Mouse (Mus musculus) intestine, postnatal 0 days (tissue): ENCODE measurements around the gene Chst15. TPM values are rescaled to one million over a fixed set of nuclear protein-coding genes. Genes with fewer than 3 reads are reported as not detected.

ENCODE experiments used
- ATAC-seq: fragments of 200-750 bp; cut with Nextera tagmentation; 2 replicates; pipeline ENCODE4 v1.8.0; 2017; ENCODE audit warnings: mild to moderate bottlenecking, moderate TSS enrichment, moderate library complexity
- H3K27ac ChIP-seq: fragments of 300-500 bp; sonication (generic); 2 replicates; pipeline ENCODE4 v1.5.1; 2014; ENCODE audit warnings: mild to moderate bottlenecking, low read depth, low read length, moderate library complexity
- H3K27me3 ChIP-seq: fragments of 300-500 bp; sonication (generic); replicated peaks from 2 replicates; pipeline ENCODE4 v1.6.1; 2014; ENCODE audit warnings: low read length, mixed read lengths; ENCODE audit not compliant: control insufficient read depth, insufficient read depth
- H3K36me3 ChIP-seq: fragments of 300-500 bp; sonication (generic); 2 replicates; pipeline ENCODE4 v1.6.1; 2014; ENCODE audit warnings: mild to moderate bottlenecking, moderate library complexity; ENCODE audit not compliant: control insufficient read depth, insufficient read depth
- H3K4me1 ChIP-seq: fragments of 300-500 bp; sonication (generic); replicated peaks from 2 replicates; pipeline ENCODE4 v1.6.1; 2014; ENCODE audit warnings: antibody characterized with exemption, low read length, mixed read lengths; ENCODE audit not compliant: control insufficient read depth, insufficient read depth
- H3K4me2 ChIP-seq: fragments of 300-500 bp; sonication (generic); replicated peaks from 2 replicates; pipeline ENCODE4 v1.6.1; 2014; ENCODE audit warnings: low read depth, mild to moderate bottlenecking, moderate library complexity
- H3K4me3 ChIP-seq: fragments of 300-500 bp; sonication (generic); 2 replicates; pipeline ENCODE4 v1.5.1; 2014; ENCODE audit warnings: low read depth, low read length
- H3K9ac ChIP-seq: fragments of 300-500 bp; sonication (generic); 2 replicates; pipeline ENCODE4 v1.6.1; 2014; ENCODE audit warnings: mild to moderate bottlenecking, low read depth, low read length
- H3K9me3 ChIP-seq: fragments of 300-500 bp; sonication (generic); 2 replicates; pipeline ENCODE4 v1.6.1; 2016; ENCODE audit warnings: mixed run types; ENCODE audit not compliant: control insufficient read depth
- CTCF ChIP-seq: sonication (generic); IDR thresholded peaks from 2 replicates; pipeline ENCODE4 v1.5.1; 2016; ENCODE audit warnings: low read depth, mild to moderate bottlenecking, control low read depth, antibody characterized with exemption, moderate library complexity
- WGBS: fragments of 180-500 bp; shearing (Covaris S2); extraction: QIAGEN DNeasy Blood & Tissue Kit; methylation state at CpG from one replicate; pipeline ENCODE4 v1.1.7; 2014; 5-methylcytosine and 5-hydroxymethylcytosine counted together
- polyA plus RNA-seq: library from polyadenylated mRNA; unstranded; fragments of >200 nt; fragmentation: Nextera tagmentation; extraction: Ambion mirVana; gene quantifications from 2 replicates; pipeline ENCODE4 v1.2.1, GENCODE M21; 2015

Chst15 gene
- polyA plus RNA-seq, 1 experiment from 2014 or later = 7.9 TPM

- peak overlapping the region; percentile 35; the same call in 1 of the 2 replicates for H3K27ac ChIP-seq
- no peak overlapping the region for H3K4me2 ChIP-seq
- no peak for TF ChIP-seq CTCF
- H3K9me3 ChIP-seq = no peaks in the 10 kb centered on the region
- no peak for ATAC-seq
- peaks cover 29% of the 10 kb centered on the region for H3K4me1 ChIP-seq
- no peaks in the 10 kb centered on the region for H3K27me3 ChIP-seq
- peaks cover 1% of the 10 kb centered on the region; the same call in 1 of the 2 replicates for H3K36me3 ChIP-seq
- H3K9ac ChIP-seq = no peak overlapping the region
- 62% methylated on average over 7 of the region's 7 CpGs for WGBS
- no peak overlapping the region for H3K4me3 ChIP-seq
Measured at GRCm38 (mm10) chr7:132284048-132284737, 32.8 kb downstream of the Chst15 start.

- 78% methylated on average over 2 of the region's 2 CpGs for WGBS
- ATAC-seq = no peak
- no peak for TF ChIP-seq CTCF
Measured at GRCm38 (mm10) chr7:132282576-132282975, 34.5 kb downstream of the Chst15 start.

GRCm38 (mm10) chr7:132282161-132282560 is 34.9 kb downstream of the Chst15 start:
- no peak for ATAC-seq
- H3K4me3 ChIP-seq = no peak overlapping the region
- H3K4me1 ChIP-seq = peaks cover 24% of the 10 kb centered on the region
- H3K9me3 ChIP-seq = no peaks in the 10 kb centered on the region
- 86% methylated on average over 3 of the region's 3 CpGs for WGBS
- H3K27me3 ChIP-seq = no peaks in the 10 kb centered on the region
- peaks cover 7% of the 10 kb centered on the region; the same call in 1 of the 2 replicates for H3K36me3 ChIP-seq
- TF ChIP-seq CTCF = no peak
- H3K4me2 ChIP-seq = no peak overlapping the region
- no peak overlapping the region for H3K9ac ChIP-seq
- no peak overlapping the region for H3K27ac ChIP-seq

More at GRCm38 (mm10) chr7:132282576-132282975, 34.5 kb downstream of the Chst15 start:
- H3K27me3 ChIP-seq = no peaks in the 10 kb centered on the region
- H3K4me2 ChIP-seq = no peak overlapping the region
- no peak overlapping the region for H3K4me3 ChIP-seq
- peaks cover 28% of the 10 kb centered on the region for H3K4me1 ChIP-seq
- peaks cover 7% of the 10 kb centered on the region; the same call in 1 of the 2 replicates for H3K36me3 ChIP-seq
- no peak overlapping the region for H3K9ac ChIP-seq
- H3K27ac ChIP-seq = no peak overlapping the region
- no peaks in the 10 kb centered on the region for H3K9me3 ChIP-seq

- Histone ChIP-seq H3K36me3 (peaks cover 7% of the 10 kb centered on the region; the same call in 1 of the 2 replicates), H3K27me3 (no peaks in the 10 kb centered on the region), H3K4me1 (peaks cover 22% of the 10 kb centered on the region), H3K9me3 (no peaks in the 10 kb centered on the region), H3K9ac (no peak overlapping the region), H3K4me3 (no peak overlapping the region), H3K27ac (no peak overlapping the region), H3K4me2 (no peak overlapping the region)
- WGBS = 81% methylated on average over 4 of the region's 4 CpGs
- no peak for ATAC-seq
- TF ChIP-seq CTCF = no peak
Measured at GRCm38 (mm10) chr7:132281753-132282152, 35.3 kb downstream of the Chst15 start.

GRCm38 (mm10) chr7:132278658-132279057 is 38.4 kb downstream of the Chst15 start:
- no peak overlapping the region for H3K27ac ChIP-seq
- H3K4me2 ChIP-seq = no peak overlapping the region
- H3K4me1 ChIP-seq = peaks cover 3% of the 10 kb centered on the region; the same call in 1 of the 2 replicates
- TF ChIP-seq CTCF = no peak
- H3K4me3 ChIP-seq = no peak overlapping the region
- H3K9ac ChIP-seq = no peak overlapping the region
- peaks cover 7% of the 10 kb centered on the region; the same call in 1 of the 2 replicates for H3K36me3 ChIP-seq
- no peaks in the 10 kb centered on the region for H3K9me3 ChIP-seq
- no peaks in the 10 kb centered on the region for H3K27me3 ChIP-seq
- no peak for ATAC-seq
- 75% methylated on average over 3 of the region's 3 CpGs for WGBS

GRCm38 (mm10) chr7:132276287-132276686 is 40.7 kb downstream of the Chst15 start:
- no peak overlapping the region for H3K4me2 ChIP-seq
- no peaks in the 10 kb centered on the region for H3K9me3 ChIP-seq
- 91% methylated on average over 5 of the region's 5 CpGs for WGBS
- no peak for ATAC-seq
- H3K4me3 ChIP-seq = no peak overlapping the region
- TF ChIP-seq CTCF = no peak
- peaks cover 7% of the 10 kb centered on the region; the same call in 1 of the 2 replicates for H3K36me3 ChIP-seq
- H3K27ac ChIP-seq = no peak overlapping the region
- H3K9ac ChIP-seq = no peak overlapping the region
- no peaks in the 10 kb centered on the region for H3K27me3 ChIP-seq
- no peaks in the 10 kb centered on the region for H3K4me1 ChIP-seq
